In genomic region chr19:4811063-4811908, GRCm38 (mm10) we compare ENCODE assay signal across 8 mouse cellular contexts. TPM values are rescaled to one million over a fixed set of nuclear protein-coding genes. Genes with fewer than 3 reads are reported as not detected.
A peak's percentile ranks its signal among the peaks of the same experiment; 100 is the strongest.
DNase-seq lines count a peak whose midpoint lies in the region; ATAC-seq and TF ChIP-seq lines count a peak whose summit lies in the region.

Gene Gm21992, minus strand, starts transcription at chr19:4811612.
Gene Rbm14, minus strand, starts transcription at chr19:4811634.

- WGBS in hindbrain, embryonic 10.5 days = under 1% methylated on average over 83 of the region's 83 CpGs
- WGBS in lung, postnatal 0 days = under 1% methylated on average over 81 of the region's 83 CpGs

- peak within 1 kb of the TSS; percentile 71 for H3K4me3 ChIP-seq in hindbrain, embryonic 10.5 days
- peak within 1 kb of the TSS; percentile 76 for H3K4me3 ChIP-seq in lung, postnatal 0 days (ENCODE audit: low read depth, low read length)

- peak; percentile 94 for DNase-seq in MN1 (ENCODE audit: low spot score)
- peak; percentile 99 for DNase-seq in cerebellum, adult 9-10 months
- peak; percentile 98 for DNase-seq in hindbrain, embryonic 10.5 days (ENCODE audit: low spot score)
- DNase-seq in layer of hippocampus, adult 9-11 months = peak; percentile 98
- DNase-seq in lung, postnatal 0 days (ENCODE audit: low spot score) = peak; percentile 100
- DNase-seq in ovary, postnatal 14 days (ENCODE audit: low spot score) = peak; percentile 93
- DNase-seq in thymus, postnatal 14 days = peak; percentile 96

- peaks cover 27% of the 10 kb centered on the region for H3K4me1 ChIP-seq in hindbrain, embryonic 10.5 days (replicated peaks)
- peaks cover 8% of the 10 kb centered on the region; the same call in 1 of the 2 replicates for H3K4me1 ChIP-seq in lung, postnatal 0 days (ENCODE audit: insufficient read depth, low read depth, low read length)

- H3K9me3 ChIP-seq in hindbrain, embryonic 10.5 days = no peaks in the 10 kb centered on the region; the same call in 1 of the 2 replicates
- H3K9me3 ChIP-seq in lung, postnatal 0 days (ENCODE audit: low read length) = no peaks in the 10 kb centered on the region

- TF ChIP-seq EP300 in lung, postnatal 0 days (IDR thresholded peaks at IDR 0.05) = no peak

- H3K27me3 ChIP-seq in hindbrain, embryonic 10.5 days (ENCODE audit: insufficient read depth, poor library complexity, severe bottlenecking) = no peaks in the 10 kb centered on the region
- no peaks in the 10 kb centered on the region for H3K27me3 ChIP-seq in lung, postnatal 0 days (replicated peaks; ENCODE audit: insufficient read depth, low read length)

- H3K36me3 ChIP-seq in hindbrain, embryonic 10.5 days = peaks cover 11% of the 10 kb centered on the region
- no peaks in the 10 kb centered on the region for H3K36me3 ChIP-seq in lung, postnatal 0 days (ENCODE audit: insufficient read depth, low read length)

- H3K27ac ChIP-seq in hindbrain, embryonic 10.5 days = peak within 1 kb of the TSS; percentile 95
- peak within 1 kb of the TSS; percentile 94 for H3K27ac ChIP-seq in lung, postnatal 0 days (ENCODE audit: low read length)

- ATAC-seq in frontal cortex, adult (ENCODE audit: low TSS enrichment) = peak; percentile 97
- peak; percentile 99 for ATAC-seq in lung, postnatal 0 days

- peak within 1 kb of the TSS; percentile 85 for H3K4me2 ChIP-seq in lung, postnatal 0 days (replicated peaks; ENCODE audit: low read depth, low read length)

- no peak for TF ChIP-seq CTCF in lung, postnatal 0 days (IDR thresholded peaks at IDR 0.05)

- peak within 1 kb of the TSS; percentile 63 for H3K9ac ChIP-seq in lung, postnatal 0 days (replicated peaks; ENCODE audit: low read depth)

RNA-seq across cellular contexts. Expression of gene Gm21992, which starts in this region (rescaled TPM):
- 26.7 and 30.0 TPM in 2 replicates for polyA plus RNA-seq in hindbrain, embryonic 10.5 days (2016; fragmentation: Nextera tagmentation; extraction: Ambion mirVana)
- polyA plus RNA-seq in lung, postnatal 0 days (2015; fragmentation: Nextera tagmentation; extraction: Ambion mirVana) = 13.9 and 19.7 TPM in 2 replicates

RNA-seq across cellular contexts. Expression of gene Rbm14, which starts in this region (rescaled TPM):
- 126 and 130 TPM in 2 replicates for polyA plus RNA-seq in hindbrain, embryonic 10.5 days (2016; fragmentation: Nextera tagmentation; extraction: Ambion mirVana)
- polyA plus RNA-seq in lung, postnatal 0 days (2015; fragmentation: Nextera tagmentation; extraction: Ambion mirVana) = 24.3 and 25.1 TPM in 2 replicates

Comparison
In these comparisons a context has a peak if more than half of its experiments do, and no peak if none do; other contexts are left out.
1. Peak in every context shown above with its lines: DNase-seq, ATAC-seq, H3K4me3 ChIP-seq and H3K27ac ChIP-seq.